Mouse (Mus musculus): ENCODE measurements around the gene Nprl2.

DNA sequence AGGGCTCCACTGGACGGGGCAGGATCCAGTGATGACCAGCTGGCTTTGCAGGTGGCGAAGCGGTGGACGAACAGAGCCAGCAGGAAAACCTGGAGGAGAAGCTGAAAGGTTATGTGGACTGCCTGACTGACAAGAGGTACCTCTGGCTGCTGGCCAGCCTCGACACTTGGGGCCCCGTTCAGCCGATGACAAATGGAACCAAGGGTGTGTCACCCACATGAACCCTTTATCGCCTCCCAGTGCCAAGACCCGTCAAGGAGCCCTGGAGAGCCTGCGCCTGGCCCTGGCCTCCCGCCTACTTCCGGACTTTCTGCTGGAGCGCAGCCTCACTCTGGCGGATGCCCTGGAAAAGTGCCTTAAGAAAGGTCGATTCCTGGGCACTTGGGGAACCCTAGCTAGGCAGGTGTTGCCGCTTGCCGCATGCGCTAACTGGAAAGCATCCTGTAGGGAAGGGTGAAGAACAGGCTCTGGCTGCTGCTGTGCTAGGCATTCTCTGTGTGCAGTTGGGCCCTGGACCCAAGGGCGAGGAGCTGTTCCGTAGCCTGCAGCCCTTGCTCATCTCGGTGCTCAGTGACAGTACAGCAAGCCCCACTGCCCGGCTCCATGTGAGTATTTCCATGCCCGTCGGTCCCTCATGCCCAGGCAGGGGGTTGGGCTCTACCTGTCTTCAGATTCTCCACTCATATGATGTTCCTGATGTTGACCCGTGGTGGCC lies 48.2 kb downstream of the Nprl2 start:
- TF ChIP-seq CTCF (IDR thresholded peaks at IDR 0.05; ENCODE audit: low read depth) (no peak), EP300 (IDR thresholded peaks at IDR 0.05; ENCODE audit: low read depth) (no peak)
